Mouse (Mus musculus) urinary bladder, postnatal 36 days (tissue): ENCODE data around the gene Rexo5.

ENCODE experiments used
- DNase-seq, 2 experiments: peaks; one replicate each; pipeline ENCODE4 v3.0.0; 2022; ENCODE audit warnings: low spot score in 2 of 2, mixed read lengths in 1 of 2

Gene Rexo5

DNA sequence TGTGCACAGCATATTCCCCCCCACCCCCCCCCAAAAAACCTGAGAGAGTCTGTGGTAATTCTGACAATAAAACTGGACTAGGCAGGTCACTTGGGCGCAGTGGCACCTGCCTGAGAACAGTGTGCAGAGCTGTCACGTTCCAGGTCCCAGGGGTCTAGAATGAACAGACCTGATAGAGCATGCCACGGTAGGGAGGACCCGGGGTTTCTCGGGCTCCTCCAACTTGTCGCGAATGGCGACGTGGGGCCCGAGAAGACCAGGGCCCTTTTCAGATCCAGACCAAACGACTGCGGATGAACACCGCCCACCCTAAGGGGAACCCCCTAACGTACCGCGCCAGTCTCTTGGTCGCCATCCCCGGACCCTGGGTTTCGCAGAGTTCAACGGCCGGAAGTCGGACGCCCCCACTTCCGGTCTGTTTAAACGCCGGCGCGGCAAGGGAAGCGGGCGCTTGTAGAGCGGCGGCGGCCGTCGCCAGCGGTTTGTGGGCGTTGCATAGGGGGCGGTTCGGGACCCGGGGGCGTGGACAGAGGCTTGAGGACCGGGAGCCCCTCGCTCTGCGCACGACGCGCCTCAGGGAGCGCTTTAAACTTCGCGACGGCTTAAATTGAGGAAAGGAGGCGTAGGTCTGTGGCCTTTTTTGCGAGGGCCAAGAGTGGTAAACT, at the start of gene Rexo5, which contains the start of gene Eri2:
TSS of gene Rexo5 (plus strand) at position 421 of the 665 bp plus-strand sequence.
TSS of gene Eri2 (minus strand) at position 473 of the 665 bp plus-strand sequence.
- peak; percentile 78 to 87 for DNase-seq

DNA sequence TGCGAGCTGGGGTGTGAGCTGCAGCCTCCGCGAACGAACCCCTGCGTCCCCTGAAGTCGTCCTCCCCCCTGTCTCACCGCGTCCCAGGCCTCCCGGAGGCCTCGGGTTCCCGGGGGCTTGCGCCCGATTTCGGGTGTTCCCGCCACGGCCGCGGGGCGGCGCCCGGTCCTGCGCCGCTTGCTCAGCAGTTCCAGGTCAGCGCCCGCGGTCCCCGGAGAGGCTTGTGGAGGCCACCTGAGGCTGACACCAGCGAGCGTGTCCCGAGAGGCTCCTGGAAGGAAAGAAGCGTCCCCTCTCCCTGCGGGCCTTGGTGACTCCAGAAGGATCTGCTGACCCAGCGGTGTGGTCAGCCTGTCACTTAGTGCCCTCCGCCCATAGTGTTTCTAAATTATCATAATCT, 49.5 kb upstream of the Rexo5 start:
- DNase-seq = no peak

- DNase-seq = no peak
These were observed 47.9 kb upstream of the Rexo5 start for GRCm38 (mm10) chr7:119745869-119746268.

DNA sequence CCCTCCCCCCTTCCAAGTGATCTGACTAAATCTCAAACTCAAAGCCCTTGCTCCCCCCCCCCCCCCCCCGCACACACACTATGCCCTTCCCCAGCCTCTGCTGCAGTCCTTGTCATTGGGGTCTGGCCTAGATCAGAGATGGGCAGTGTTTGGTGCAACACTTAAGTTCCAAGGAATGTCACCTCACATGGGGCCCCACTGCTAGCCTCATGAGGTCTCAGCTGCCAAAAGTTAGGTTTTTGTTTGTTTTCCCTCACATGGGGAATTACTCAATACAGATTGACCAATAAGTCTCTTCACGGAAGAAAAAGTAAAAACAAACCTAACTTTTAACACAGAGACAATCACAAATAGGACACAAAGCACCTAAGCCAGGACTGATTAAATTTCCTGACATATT, 45.0 kb upstream of the Rexo5 start:
- no peak for DNase-seq

DNA sequence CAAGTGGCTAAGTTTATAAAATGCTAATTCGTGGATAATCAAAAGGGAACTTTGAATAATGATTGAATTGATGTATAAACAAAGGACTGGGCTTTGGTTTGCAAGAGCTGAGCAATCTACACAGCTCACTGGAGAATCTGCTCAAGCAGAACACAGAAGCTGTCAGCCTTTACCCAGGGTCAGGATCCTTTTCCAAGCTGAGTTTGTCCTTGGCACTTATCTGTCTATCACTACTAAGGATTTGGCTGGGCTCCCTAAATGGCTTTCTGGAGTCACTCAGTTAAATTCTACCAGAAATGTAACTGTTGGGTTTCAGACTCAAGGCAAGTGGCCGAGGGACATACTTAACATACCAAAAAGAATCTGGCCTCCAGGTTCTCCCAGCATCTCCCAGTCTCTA, 43.9 kb upstream of the Rexo5 start:
- DNase-seq = no peak

- DNase-seq = no peak
These were observed 40.1 kb upstream of the Rexo5 start for GRCm38 (mm10) chr7:119753696-119754095.

DNA sequence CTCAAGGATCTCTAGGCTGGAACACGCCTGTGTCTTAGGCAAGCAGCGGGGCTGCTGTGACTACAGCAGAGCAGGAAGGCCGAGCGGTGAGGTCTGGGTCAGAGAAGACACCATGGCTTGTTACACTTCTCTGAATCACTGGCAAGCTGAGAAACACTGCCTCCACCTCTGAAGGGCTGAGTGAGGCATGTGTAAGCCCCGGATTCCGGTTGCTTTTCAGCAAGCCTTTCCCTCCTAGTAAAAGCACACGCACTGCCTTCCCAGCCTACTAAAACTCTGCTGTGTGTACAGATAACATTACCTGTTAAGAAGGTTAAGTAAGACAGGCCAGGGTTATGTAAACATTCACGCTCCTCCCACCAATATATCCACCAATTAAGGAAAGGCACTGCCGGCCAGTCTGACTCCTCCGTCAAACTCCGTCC, 33.3 kb upstream of the Rexo5 start, which contains the start of gene Acsm3:
TSS of gene Acsm3 (plus strand) at position 397 of the 425 bp plus-strand sequence.
- no peak for DNase-seq

GRCm38 (mm10) chr7:119762166-119762697, 31.6 kb upstream of the Rexo5 start:
- DNase-seq = no peak

DNA sequence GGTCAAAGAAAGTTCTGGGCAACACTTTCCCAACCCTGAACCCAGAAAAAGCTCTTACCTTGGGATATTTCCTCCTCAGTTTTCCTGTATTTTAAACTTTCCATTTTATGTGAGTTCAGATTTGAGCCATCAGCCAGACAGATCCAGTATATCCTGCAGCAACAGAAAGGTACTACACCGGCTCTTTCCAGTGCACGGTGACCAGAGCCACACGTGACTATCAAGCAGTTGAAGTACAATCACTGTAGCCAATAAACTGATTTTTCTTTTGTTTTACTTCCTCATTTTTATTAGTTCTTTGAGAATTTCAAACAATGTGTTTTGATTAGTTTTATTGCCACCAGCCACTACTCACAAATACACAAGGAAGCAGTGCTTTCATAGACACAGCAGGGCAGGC, 29.4 kb upstream of the Rexo5 start:
- DNase-seq = no peak

- no peak for DNase-seq
These were observed 26.8 kb upstream of the Rexo5 start for GRCm38 (mm10) chr7:119766996-119767395.

- DNase-seq = no peak
These were observed 23.9 kb upstream of the Rexo5 start for GRCm38 (mm10) chr7:119769895-119770294.

GRCm38 (mm10) chr7:119783453-119783852, 10.4 kb upstream of the Rexo5 start:
- DNase-seq = peak in 1 of 2 experiments; percentile 38

GRCm38 (mm10) chr7:119784908-119785307, 8.9 kb upstream of the Rexo5 start:
- no peak for DNase-seq

DNA sequence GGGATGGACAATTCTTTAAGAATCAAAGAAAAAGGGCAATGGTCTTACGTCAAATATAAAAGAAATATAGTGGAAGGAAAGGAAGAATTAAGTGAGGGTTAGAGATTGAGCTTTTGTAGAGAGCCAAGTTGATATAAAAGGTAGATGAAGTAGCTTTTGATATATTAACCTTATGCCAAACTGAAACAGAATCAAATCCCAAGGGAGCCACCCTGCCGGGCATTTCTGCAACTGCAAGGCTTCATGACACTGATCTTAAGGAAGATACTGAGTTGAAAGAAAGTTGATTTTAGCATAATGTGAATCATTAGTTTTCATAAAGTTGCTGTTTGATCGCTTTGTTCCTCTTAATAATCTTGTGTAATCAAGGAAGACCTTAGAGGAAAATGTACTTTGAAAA, 4.8 kb upstream of the Rexo5 start:
- no peak for DNase-seq

- no peak for DNase-seq
These were observed 439 bp downstream of the Rexo5 start for GRCm38 (mm10) chr7:119794251-119794638.

DNA sequence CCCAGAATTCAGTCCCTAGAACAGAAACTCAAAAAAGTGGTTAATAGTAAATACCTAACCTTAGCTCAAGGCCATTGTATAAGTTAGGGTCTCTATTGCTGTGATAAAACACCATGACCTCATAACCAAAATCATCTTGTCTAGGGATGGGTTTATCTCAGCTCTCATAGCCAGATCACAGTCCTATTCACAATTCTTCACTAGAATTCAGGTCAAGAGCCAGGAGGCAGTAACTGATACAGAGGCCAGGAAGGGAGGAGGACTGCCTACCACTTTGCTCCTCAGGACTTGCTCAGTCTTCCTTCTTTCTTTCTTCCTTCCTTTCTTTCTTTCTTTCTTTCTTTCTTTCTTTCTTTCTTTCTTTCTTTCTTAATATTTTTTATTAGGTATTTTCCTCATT, 1.5 kb downstream of the Rexo5 start:
- no peak for DNase-seq

GRCm38 (mm10) chr7:119800488-119800887, 6.7 kb downstream of the Rexo5 start:
- no peak for DNase-seq

DNA sequence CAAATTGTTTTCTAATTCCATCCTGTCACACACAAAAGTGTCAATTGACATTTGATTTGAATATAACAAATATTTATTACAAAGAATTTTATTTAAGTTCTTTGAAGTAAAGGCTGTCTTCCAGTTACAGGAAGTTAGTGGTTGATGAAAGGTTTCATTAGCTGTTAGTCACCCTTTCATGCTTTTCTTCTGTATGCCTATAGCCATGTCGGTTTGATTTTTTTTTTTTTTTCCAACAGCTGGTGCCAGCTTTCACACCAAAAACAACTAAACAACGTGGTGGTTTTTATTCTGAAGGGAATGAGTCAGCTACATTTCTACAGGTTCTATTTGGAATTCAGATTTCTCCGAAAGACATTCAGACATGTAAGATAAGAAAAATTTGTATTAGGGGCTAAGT, 7.2 kb downstream of the Rexo5 start:
- DNase-seq = no peak

DNA sequence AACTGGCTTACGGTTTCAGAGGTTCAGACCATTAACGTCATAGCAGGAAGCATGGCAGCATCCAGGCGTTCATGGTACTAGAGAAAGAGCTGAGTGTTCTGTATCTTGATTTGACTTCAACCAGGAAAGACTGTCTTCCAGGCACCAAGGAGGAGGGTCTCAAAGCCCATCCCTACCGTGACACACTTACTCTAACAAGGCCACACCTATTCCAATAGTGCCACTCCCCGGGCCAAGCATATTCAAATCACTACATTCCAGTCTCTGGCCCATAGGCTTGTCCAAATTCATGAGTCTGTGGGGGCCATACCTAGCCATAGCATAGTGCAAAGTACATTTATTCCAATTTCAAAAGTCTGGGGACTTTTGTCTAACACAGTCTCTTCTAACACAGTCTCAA, 13.6 kb downstream of the Rexo5 start:
- no peak for DNase-seq

GRCm38 (mm10) chr7:119808723-119809122, 14.9 kb downstream of the Rexo5 start:
- DNase-seq = no peak

- no peak for DNase-seq
These were observed 41.6 kb downstream of the Rexo5 start for GRCm38 (mm10) chr7:119835371-119835770.

- no peak for DNase-seq
These were observed 42.4 kb downstream of the Rexo5 start for GRCm38 (mm10) chr7:119835996-119836777.
